Mouse (Mus musculus) forebrain, embryonic 11.5 days (tissue): ENCODE results near the gene Lrrc45. TPM values are rescaled to one million over a fixed set of nuclear protein-coding genes. Genes with fewer than 3 reads are reported as not detected.
"Not testable (repeated sequence)": the region's sequence is repeated elsewhere in the genome, so short reads cannot be mapped to it uniquely, and the experiment has no call there.

ENCODE experiments used
- ATAC-seq: fragments of 200-750 bp; cut with Nextera tagmentation; replicated peaks from 2 replicates; pipeline ENCODE4 v1.8.0; 2017; ENCODE audit warnings: moderate TSS enrichment; ENCODE audit not compliant: low FRiP score
- DNase-seq: peaks from one replicate; pipeline ENCODE4 v3.0.0-alpha.2; 2017; ENCODE audit warnings: low spot score
- H3K27ac ChIP-seq: fragments of 300-500 bp; sonication (generic); 2 replicates; pipeline ENCODE4 v1.5.1; 2014; ENCODE audit warnings: low read depth, low read length
- H3K27me3 ChIP-seq: fragments of 300-500 bp; sonication (generic); 2 replicates; pipeline ENCODE4 v1.6.1; 2014; ENCODE audit warnings: mild to moderate bottlenecking, low read length, mixed read lengths; ENCODE audit not compliant: control insufficient read depth, insufficient read depth
- H3K36me3 ChIP-seq: fragments of 300-500 bp; sonication (generic); 2 replicates; pipeline ENCODE4 v1.6.1; 2014; ENCODE audit warnings: mild to moderate bottlenecking, low read length, moderate library complexity, mixed read lengths; ENCODE audit not compliant: control insufficient read depth, insufficient read depth
- H3K4me1 ChIP-seq: fragments of 300-500 bp; sonication (generic); replicated peaks from 2 replicates; pipeline ENCODE4 v1.6.1; 2014; ENCODE audit warnings: low read length, mixed read lengths; ENCODE audit not compliant: control insufficient read depth, insufficient read depth
- H3K4me2 ChIP-seq: fragments of 300-500 bp; sonication (generic); 2 replicates; pipeline ENCODE4 v1.6.1; 2014; ENCODE audit warnings: low read depth, mild to moderate bottlenecking, low read length, moderate library complexity, mixed read lengths; ENCODE audit not compliant: severe bottlenecking
- H3K4me3 ChIP-seq: fragments of 300-500 bp; sonication (generic); 2 replicates; pipeline ENCODE4 v1.5.1; 2014; ENCODE audit warnings: low read depth, low read length
- H3K9ac ChIP-seq: fragments of 300-500 bp; sonication (generic); 2 replicates; pipeline ENCODE4 v1.6.1; 2014; ENCODE audit warnings: low read length
- H3K9me3 ChIP-seq: fragments of 300-500 bp; sonication (generic); 2 replicates; pipeline ENCODE4 v1.6.1; 2016; ENCODE audit warnings: low read length, mixed read lengths; ENCODE audit not compliant: control insufficient read depth
- WGBS: fragments of 180-500 bp; shearing (Covaris S2); extraction: QIAGEN DNeasy Blood & Tissue Kit; methylation state at CpG from one replicate; pipeline ENCODE4 v1.1.7; 2014; 5-methylcytosine and 5-hydroxymethylcytosine counted together
- polyA plus RNA-seq: library from polyadenylated mRNA; unstranded; fragments of >200 nt; fragmentation: Nextera tagmentation; extraction: Ambion mirVana; gene quantifications from 2 replicates; pipeline ENCODE4 v1.2.1, GENCODE M21; 2014

Lrrc45 gene
- polyA plus RNA-seq, 1 experiment from 2014 or later, result 54.4 TPM

DNA sequence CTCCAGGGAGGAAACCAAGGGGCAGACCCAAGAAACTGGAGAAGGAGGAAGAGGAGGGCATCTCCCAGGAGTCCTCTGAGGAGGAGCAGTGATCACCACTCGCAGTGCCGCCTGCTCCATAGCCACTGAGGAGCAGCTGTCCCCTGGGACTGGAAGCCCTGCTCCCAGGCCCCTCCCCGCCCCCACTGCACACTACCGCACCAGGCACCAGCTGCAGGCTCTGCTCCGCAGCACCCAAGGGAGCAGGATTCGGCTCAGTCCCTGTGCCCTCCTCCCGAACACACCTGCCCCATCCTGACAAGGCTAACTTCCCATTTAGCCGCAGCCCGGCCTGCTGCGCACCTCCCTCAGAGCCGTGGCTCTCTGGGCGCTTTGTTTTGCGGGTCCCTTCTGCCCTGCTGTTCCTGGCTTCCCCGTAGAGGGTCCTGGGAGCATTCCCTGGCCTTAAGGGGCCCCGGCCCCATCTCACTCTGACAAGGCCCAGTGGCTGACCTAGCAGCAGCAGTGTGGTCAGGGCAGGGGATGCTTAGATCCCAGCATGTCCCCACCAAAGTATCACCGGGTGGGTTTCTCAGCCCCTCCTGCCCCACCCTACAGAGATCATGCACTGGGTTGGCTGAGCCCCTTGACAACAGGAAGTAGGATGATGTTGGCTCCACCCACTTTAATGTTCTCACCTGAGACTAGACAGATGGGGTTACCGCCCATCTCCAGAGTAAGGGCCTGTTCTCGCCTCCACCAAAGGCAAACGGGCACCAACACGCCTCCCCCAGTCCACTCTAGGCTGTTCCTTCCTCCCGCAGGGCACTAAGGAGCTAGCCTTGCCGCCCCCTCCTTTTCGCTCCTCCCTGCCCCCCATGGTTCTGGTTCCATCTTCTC is 49.6 kb downstream of the Lrrc45 start:
- not testable (repeated sequence) for H3K36me3 ChIP-seq, H3K4me1 ChIP-seq, H3K9ac ChIP-seq, H3K27me3 ChIP-seq, H3K4me3 ChIP-seq, DNase-seq, H3K27ac ChIP-seq, H3K9me3 ChIP-seq, ATAC-seq, H3K4me2 ChIP-seq
- WGBS, result 11% methylated on average over 2 of the region's 23 CpGs

DNA sequence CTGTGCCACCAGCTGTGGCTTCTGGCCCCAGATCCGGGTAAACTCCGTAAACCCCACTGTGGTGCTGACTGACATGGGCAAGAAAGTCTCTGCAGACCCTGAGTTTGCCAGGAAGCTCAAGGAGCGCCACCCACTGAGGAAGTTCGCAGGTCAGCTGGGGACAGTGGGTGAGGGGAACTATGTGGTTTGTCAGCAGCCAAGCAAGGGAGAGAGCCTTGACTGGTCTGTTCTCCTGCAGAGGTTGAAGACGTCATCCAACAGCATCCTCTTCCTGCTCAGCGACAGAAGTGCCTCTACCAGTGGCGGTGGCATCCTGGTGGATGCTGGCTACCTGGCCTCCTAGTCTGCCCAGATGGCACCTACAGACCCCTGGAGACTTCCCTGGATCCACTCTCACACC is 53.3 kb downstream of the Lrrc45 start:
- not testable (repeated sequence) for H3K4me3 ChIP-seq, H3K27me3 ChIP-seq, H3K4me2 ChIP-seq, DNase-seq, ATAC-seq, H3K36me3 ChIP-seq, H3K27ac ChIP-seq, H3K9me3 ChIP-seq, H3K9ac ChIP-seq, H3K4me1 ChIP-seq
- 84% methylated on average over 3 of the region's 7 CpGs for WGBS

DNA sequence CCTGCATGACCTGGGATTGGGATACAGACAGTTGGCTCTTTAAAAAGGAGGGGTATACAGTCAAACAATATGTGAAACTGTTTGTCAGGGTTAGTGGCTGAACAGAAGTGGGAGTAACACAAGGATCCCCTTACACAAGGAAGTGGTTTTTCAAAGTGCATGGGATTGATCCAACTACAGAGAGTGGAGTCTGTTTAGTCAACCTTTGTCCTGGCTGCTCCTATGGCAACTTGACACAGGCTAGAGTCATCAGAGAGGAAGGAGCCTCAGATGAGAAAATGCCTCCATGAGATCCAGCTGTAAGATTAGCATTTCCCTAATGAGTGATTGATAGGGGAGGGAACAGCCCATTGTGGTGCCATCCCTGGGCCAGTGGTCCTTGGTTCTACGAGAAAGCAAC is 54.5 kb downstream of the Lrrc45 start:
- Histone ChIP-seq H3K4me3 (no peak overlapping the region), H3K9ac (no peak overlapping the region), H3K36me3 (no peaks in the 10 kb centered on the region), H3K4me1 (no peaks in the 10 kb centered on the region), H3K27me3 (no peaks in the 10 kb centered on the region), H3K4me2 (no peak overlapping the region), H3K27ac (no peak overlapping the region), H3K9me3 (no peaks in the 10 kb centered on the region)
- no peak for DNase-seq
- no peak for ATAC-seq
- 71% methylated on average over 1 of the region's 1 CpGs for WGBS

Other genes with a start within 250 kb of the Lrrc45 start
- 50.1 and 54.2 TPM in 2 replicates for gene Arl16, start 246.3 kb upstream of the Lrrc45 start, polyA plus RNA-seq
- 152 and 160 TPM in 2 replicates for gene Mrpl12, start 229.3 kb upstream of the Lrrc45 start, polyA plus RNA-seq
- 50.9 and 57.5 TPM in 2 replicates for gene Slc25a10, start 222.1 kb upstream of the Lrrc45 start, polyA plus RNA-seq
- 0.35 TPM in 1 of 2 replicates, not detected in the other for gene Gcgr, start 183.2 kb upstream of the Lrrc45 start, polyA plus RNA-seq
- 213 and 247 TPM in 2 replicates for gene Mcrip1, start 164.2 kb upstream of the Lrrc45 start, polyA plus RNA-seq
- gene Ppp1r27, start 162.8 kb upstream of the Lrrc45 start, polyA plus RNA-seq, result not detected in 2 replicates
- gene P4hb, start 140.7 kb upstream of the Lrrc45 start, polyA plus RNA-seq, result 439 and 476 TPM in 2 replicates
- 621 and 667 TPM in 2 replicates for gene Arhgdia, start 132.3 kb upstream of the Lrrc45 start, polyA plus RNA-seq
- gene Alyref, start 115.6 kb upstream of the Lrrc45 start, polyA plus RNA-seq, result 808 and 816 TPM in 2 replicates
- gene Anapc11, start 115.5 kb upstream of the Lrrc45 start, polyA plus RNA-seq, result 200 and 217 TPM in 2 replicates
- gene Npb, start 105.4 kb upstream of the Lrrc45 start, polyA plus RNA-seq, result not detected in 2 replicates
- 126 and 134 TPM in 2 replicates for gene Pcyt2, start 96.0 kb upstream of the Lrrc45 start, polyA plus RNA-seq
- 37.8 and 41.1 TPM in 2 replicates for gene Sirt7, start 88.7 kb upstream of the Lrrc45 start, polyA plus RNA-seq
- 25.5 and 26.4 TPM in 2 replicates for gene Mafg, start 80.3 kb upstream of the Lrrc45 start, polyA plus RNA-seq
- gene Pycr1, start 70.2 kb upstream of the Lrrc45 start, polyA plus RNA-seq, result 33.7 and 36.9 TPM in 2 replicates
- 0.51 TPM in 1 of 2 replicates, not detected in the other for gene Myadml2, start 65.8 kb upstream of the Lrrc45 start, polyA plus RNA-seq
- gene Notum, start 52.8 kb upstream of the Lrrc45 start, polyA plus RNA-seq, result 0.61 and 1.3 TPM in 2 replicates
- 129 and 133 TPM in 2 replicates for gene Aspscr1, start 41.0 kb upstream of the Lrrc45 start, polyA plus RNA-seq
- gene Cenpx, start 187 bp upstream of the Lrrc45 start, polyA plus RNA-seq, result 121 and 130 TPM in 2 replicates
- gene Rac3, start 7.5 kb downstream of the Lrrc45 start, polyA plus RNA-seq, result 7.5 and 10.6 TPM in 2 replicates
- gene Dcxr, start 13.4 kb downstream of the Lrrc45 start, polyA plus RNA-seq, result 10.8 and 11.8 TPM in 2 replicates
- gene Cbr2, start 18.2 kb downstream of the Lrrc45 start, polyA plus RNA-seq, result 1.8 TPM in 1 of 2 replicates, not detected in the other
- 7.6 and 8.3 TPM in 2 replicates for gene Hmga1b, start 48.9 kb downstream of the Lrrc45 start, polyA plus RNA-seq
- gene Rfng, start 70.3 kb downstream of the Lrrc45 start, polyA plus RNA-seq, result 45.4 and 48.3 TPM in 2 replicates
- 271 and 304 TPM in 2 replicates for gene Gps1, start 70.3 kb downstream of the Lrrc45 start, polyA plus RNA-seq
- gene Dus1l, start 82.5 kb downstream of the Lrrc45 start, polyA plus RNA-seq, result 71.7 and 80.3 TPM in 2 replicates
- 139 and 140 TPM in 2 replicates for gene Fasn, start 110.6 kb downstream of the Lrrc45 start, polyA plus RNA-seq
- gene Ccdc57, start 218.9 kb downstream of the Lrrc45 start, polyA plus RNA-seq, result 6.1 and 7.7 TPM in 2 replicates
- 55.5 and 62.1 TPM in 2 replicates for gene Slc16a3, start 234.6 kb downstream of the Lrrc45 start, polyA plus RNA-seq